Mouse (Mus musculus) liver, embryonic 14.5 days (tissue): ENCODE data around the gene Flt3.

Experiments
- CTCF ChIP-seq: IDR thresholded peaks from 2 replicates; pipeline ENCODE4 v1.5.1; 2016; ENCODE audit warnings: antibody characterized with exemption, low read depth, control low read depth
- EP300 ChIP-seq: IDR thresholded peaks from 2 replicates; pipeline ENCODE4 v1.6.1; 2016; ENCODE audit warnings: antibody characterized with exemption, low read depth

- no peak for TF ChIP-seq CTCF
- no peak for TF ChIP-seq EP300
These were observed 94.2 kb downstream of the Flt3 start for GRCm38 (mm10) chr5:147305856-147306637.
